Mouse (Mus musculus) heart, postnatal 25 days (tissue): Measurements from ENCODE around the gene Tiam1. TPM values are rescaled to one million over a fixed set of nuclear protein-coding genes. Genes with fewer than 3 reads are reported as not detected.

Experiments
- DNase-seq: peaks from one replicate; pipeline ENCODE4 v3.0.0; 2022; ENCODE audit warnings: low spot score
- intact Hi-C: fragments of 180-260 bp; cut with DNase I; formaldehyde crosslinking; loops from one replicate; pipeline ENCODE4 v1.15.1; 2025
- total RNA-seq, 2 experiments: library from RNA; stranded (reverse); gene quantifications; 2 replicates each; pipeline ENCODE4 v1.2.3; 2021

The Tiam1 gene
- total RNA-seq, 2 experiments from 2014 or later, result 6.7 to 7.8 TPM

GRCm38 (mm10) chr16:89773657-89774552 is 369.7 kb downstream of the Tiam1 start:
- DNase-seq, result peak; percentile 58
- intact Hi-C loops, result loop anchor here (1.0 kb wide), 3 partner anchors 57 to 412 kb away; no protein-coding TSS in a partner anchor

GRCm38 (mm10) chr16:89765919-89766318 is 377.6 kb downstream of the Tiam1 start:
- intact Hi-C loops, result no loop called here
- no peak for DNase-seq

GRCm38 (mm10) chr16:89765470-89765869 is 378.1 kb downstream of the Tiam1 start:
- intact Hi-C loops, result no loop called here
- DNase-seq, result no peak

- DNase-seq, result no peak
- intact Hi-C loops, result loop anchor here (5.0 kb wide), 1 partner anchor 252 kb away; no protein-coding TSS in a partner anchor
Measured at GRCm38 (mm10) chr16:89763812-89764211, 379.8 kb downstream of the Tiam1 start.

- DNase-seq, result no peak
- intact Hi-C loops, result loop anchor here (5.0 kb wide), 1 partner anchor 250 kb away; no protein-coding TSS in a partner anchor
Measured at GRCm38 (mm10) chr16:89762523-89762922, 381.0 kb downstream of the Tiam1 start.

GRCm38 (mm10) chr16:89762096-89762495 is 381.5 kb downstream of the Tiam1 start:
- DNase-seq, result no peak
- intact Hi-C loops, result loop anchor here (5.0 kb wide), 1 partner anchor 250 kb away; no protein-coding TSS in a partner anchor

- intact Hi-C loops, result no loop called here
- DNase-seq, result no peak
Measured at GRCm38 (mm10) chr16:89757384-89757783, 386.2 kb downstream of the Tiam1 start.

- DNase-seq, result no peak
- intact Hi-C loops, result no loop called here
Measured at GRCm38 (mm10) chr16:89754709-89755108, 388.9 kb downstream of the Tiam1 start.

- no peak for DNase-seq
- intact Hi-C loops, result no loop called here
Measured at GRCm38 (mm10) chr16:89747864-89748263, 395.7 kb downstream of the Tiam1 start.

- no peak for DNase-seq
- intact Hi-C loops, result no loop called here
Measured at GRCm38 (mm10) chr16:89739559-89739958, 404.0 kb downstream of the Tiam1 start.

GRCm38 (mm10) chr16:89738963-89739362 is 404.6 kb downstream of the Tiam1 start:
- intact Hi-C loops, result no loop called here
- DNase-seq, result no peak

Other genes starting within 250 kb of the Tiam1 start
- 100 to 1,000 TPM; 445 to 458 TPM for gene Sod1, start 77.0 kb upstream of the Tiam1 start, total RNA-seq
- gene Scaf4, start 140.7 kb upstream of the Tiam1 start, total RNA-seq, result 10 to 100 TPM; 17.5 to 21.8 TPM
- 1 to 10 TPM in 1 of 2 experiments, under 1 TPM in 1; 0.50 to 1.1 TPM for gene Hunk, start 242.2 kb upstream of the Tiam1 start, total RNA-seq